ENCODE assay signal across 19 mouse cellular contexts in genomic region chr3:148838835-148839296, GRCm38 (mm10).
DNase-seq lines count a peak whose midpoint lies in the region; ATAC-seq and TF ChIP-seq lines count a peak whose summit lies in the region.
"Had no signal": no experiment of that assay in that cellular context is flagged by ENCODE, and none has a peak within 500 bp of the region (broad histone marks: within the 10 kb centered on the region; RNA-seq: fewer than 3 reads in every experiment).

No protein-coding gene starts in this region.

- 0 out of 2 replicates have a peak overlapping the region, but pooled peaks have one; percentile 7 for H3K4me2 ChIP-seq in hindbrain, embryonic 13.5 days
- H3K4me2 ChIP-seq in hindbrain, embryonic 14.5 days (replicated peaks) = no peak overlapping the region
- 0 out of 2 replicates have a peak overlapping the region, but pooled peaks have one; percentile 12 for H3K4me2 ChIP-seq in midbrain, embryonic 16.5 days (ENCODE audit: low read length)
- H3K4me2 ChIP-seq: embryonic facial prominence, embryonic 15.5 days; heart, embryonic 12.5 days had no signal

- DNase-seq in hindbrain, embryonic 10.5 days (ENCODE audit: low spot score) = no peak
- peak; percentile 69 for DNase-seq in brain, embryonic 14.5 days (ENCODE audit: low read depth)
- DNase-seq in hindbrain, embryonic 14.5 days (ENCODE audit: low spot score) = no peak
- DNase-seq in kidney, postnatal 36 days = no peak
- no peak for DNase-seq in right cerebral cortex, postnatal 25 days
- DNase-seq: adrenal gland, postnatal 14 days; cerebellum, adult 11 months; embryo, embryonic 11 days; kidney, adult 9 months; kidney, postnatal 25 days; liver, postnatal 0 days; lung, postnatal 14 days; thymus, postnatal 25 days had no signal

- no peaks in the 10 kb centered on the region for H3K9me3 ChIP-seq in hindbrain, embryonic 13.5 days
- no peaks in the 10 kb centered on the region for H3K9me3 ChIP-seq in hindbrain, embryonic 10.5 days
- H3K9me3 ChIP-seq in hindbrain, embryonic 14.5 days (ENCODE audit: control insufficient read depth, low read length) = no peaks in the 10 kb centered on the region
- no peaks in the 10 kb centered on the region for H3K9me3 ChIP-seq in midbrain, embryonic 16.5 days (replicated peaks; ENCODE audit: control insufficient read depth, low read length, poor library complexity, severe bottlenecking)
- H3K9me3 ChIP-seq: embryonic facial prominence, embryonic 15.5 days; heart, embryonic 12.5 days had no signal

- peaks cover 44% of the 10 kb centered on the region for H3K36me3 ChIP-seq in hindbrain, embryonic 13.5 days
- peaks cover 62% of the 10 kb centered on the region for H3K36me3 ChIP-seq in hindbrain, embryonic 10.5 days
- peaks cover 51% of the 10 kb centered on the region for H3K36me3 ChIP-seq in hindbrain, embryonic 14.5 days (replicated peaks; ENCODE audit: control insufficient read depth, insufficient read depth)
- peaks cover 12% of the 10 kb centered on the region for H3K36me3 ChIP-seq in midbrain, embryonic 16.5 days (ENCODE audit: control insufficient read depth, insufficient read depth, low read length)

- TF ChIP-seq CTCF in brain, embryonic 14.5 days (IDR thresholded peaks at IDR 0.05; ENCODE audit: borderline replicate concordance, extremely low read depth, insufficient read depth, insufficient read length) = no peak

- WGBS in hindbrain, embryonic 13.5 days = 36% methylated on average over 13 of the region's 13 CpGs
- WGBS in hindbrain, embryonic 10.5 days = 67% methylated on average over 13 of the region's 13 CpGs
- 28% methylated on average over 13 of the region's 13 CpGs for WGBS in hindbrain, embryonic 14.5 days
- WGBS in midbrain, embryonic 16.5 days = 31% methylated on average over 13 of the region's 13 CpGs

- ATAC-seq in hindbrain, embryonic 13.5 days (ENCODE audit: low FRiP score) = 0 out of 2 replicates have a peak, but pooled peaks have one; percentile 47
- peak; percentile 22; the same call in 1 of the 2 replicates for ATAC-seq in hindbrain, embryonic 14.5 days (ENCODE audit: low FRiP score)
- ATAC-seq in midbrain, embryonic 16.5 days = no peak
- ATAC-seq: activated CD4-positive, CD25-positive, alpha-beta regulatory T cell, adult 4 months; inflammation-experienced regulatory T-cells, adult 6 months; liver, postnatal 0 days had no signal

- H3K4me3 ChIP-seq in hindbrain, embryonic 13.5 days = no peak overlapping the region
- H3K4me3 ChIP-seq in hindbrain, embryonic 10.5 days = no peak overlapping the region
- no peak overlapping the region for H3K4me3 ChIP-seq in hindbrain, embryonic 14.5 days (replicated peaks; ENCODE audit: low read length)
- H3K4me3 ChIP-seq in midbrain, embryonic 16.5 days (ENCODE audit: low read depth, low read length) = no peak overlapping the region
- H3K4me3 ChIP-seq: embryonic facial prominence, embryonic 15.5 days; heart, embryonic 12.5 days had no signal

- H3K4me1 ChIP-seq in hindbrain, embryonic 13.5 days (replicated peaks) = peaks cover 12% of the 10 kb centered on the region
- H3K4me1 ChIP-seq in hindbrain, embryonic 10.5 days (replicated peaks) = peaks cover 10% of the 10 kb centered on the region; the same call in 1 of the 2 replicates
- peaks cover 9% of the 10 kb centered on the region for H3K4me1 ChIP-seq in hindbrain, embryonic 14.5 days (replicated peaks; ENCODE audit: control insufficient read depth, insufficient read depth, low read length)
- H3K4me1 ChIP-seq in midbrain, embryonic 16.5 days (ENCODE audit: control insufficient read depth, insufficient read depth, low read length) = peaks cover 18% of the 10 kb centered on the region
- H3K4me1 ChIP-seq: embryonic facial prominence, embryonic 15.5 days had no signal

- no peak overlapping the region for H3K9ac ChIP-seq in hindbrain, embryonic 13.5 days
- H3K9ac ChIP-seq in hindbrain, embryonic 14.5 days = no peak overlapping the region
- no peak overlapping the region for H3K9ac ChIP-seq in midbrain, embryonic 16.5 days (ENCODE audit: low read depth, low read length)
- H3K9ac ChIP-seq: embryonic facial prominence, embryonic 15.5 days; heart, embryonic 12.5 days; liver, postnatal 0 days had no signal

- no peak for TF ChIP-seq POLR2A in brain, embryonic 14.5 days (IDR thresholded peaks at IDR 0.05; ENCODE audit: borderline replicate concordance, extremely low read depth, insufficient read depth, insufficient read length, poor library complexity, severe bottlenecking)

- H3K27me3 ChIP-seq in hindbrain, embryonic 13.5 days = no peaks in the 10 kb centered on the region
- H3K27me3 ChIP-seq in hindbrain, embryonic 10.5 days (ENCODE audit: insufficient read depth, poor library complexity, severe bottlenecking) = no peaks in the 10 kb centered on the region
- H3K27me3 ChIP-seq in hindbrain, embryonic 14.5 days (ENCODE audit: control insufficient read depth, insufficient read depth, low read length) = no peaks in the 10 kb centered on the region
- H3K27me3 ChIP-seq in midbrain, embryonic 16.5 days (ENCODE audit: control insufficient read depth, insufficient read depth, low read depth, low read length) = no peaks in the 10 kb centered on the region
- H3K27me3 ChIP-seq: embryonic facial prominence, embryonic 15.5 days; heart, embryonic 12.5 days had no signal

- no peak overlapping the region for H3K27ac ChIP-seq in hindbrain, embryonic 13.5 days
- H3K27ac ChIP-seq in hindbrain, embryonic 10.5 days = no peak overlapping the region
- 0 out of 2 replicates have a peak overlapping the region, but pooled peaks have one; percentile 5 for H3K27ac ChIP-seq in hindbrain, embryonic 14.5 days
- H3K27ac ChIP-seq in midbrain, embryonic 16.5 days (ENCODE audit: low read length) = no peak overlapping the region
- H3K27ac ChIP-seq: embryonic facial prominence, embryonic 15.5 days had no signal
